Mouse (Mus musculus) left cerebral cortex, adult 8-10 months (tissue): Measurements from ENCODE around the gene Serpina6. TPM values are rescaled to one million over a fixed set of nuclear protein-coding genes. Genes with fewer than 3 reads are reported as not detected.
A peak's percentile ranks its signal among the peaks of the same experiment; 100 is the strongest.
"Not testable (repeated sequence)": the region's sequence is repeated elsewhere in the genome, so short reads cannot be mapped to it uniquely, and the experiment has no call there.

ENCODE experiments used
- DNase-seq, 2 experiments: peaks; one replicate each; pipeline ENCODE4 v3.0.0; 2022; ENCODE audit warnings: low spot score in 2 of 2
- total RNA-seq, 4 experiments: library from RNA; stranded (reverse); gene quantifications; 2 replicates each; pipeline ENCODE4 v1.2.4; 2022

The Serpina6 gene
- not detected for total RNA-seq

- no peak for DNase-seq
Measured at GRCm38 (mm10) chr12:103656848-103657626, at the start of gene Serpina6. TSS of gene Serpina6 (minus strand) at chr12:103657212.

- no peak for DNase-seq
Measured at GRCm38 (mm10) chr12:103706113-103706512, 49.1 kb upstream of the Serpina6 start.

- no peak for DNase-seq
Measured at GRCm38 (mm10) chr12:103705547-103705946, 48.5 kb upstream of the Serpina6 start.

DNA sequence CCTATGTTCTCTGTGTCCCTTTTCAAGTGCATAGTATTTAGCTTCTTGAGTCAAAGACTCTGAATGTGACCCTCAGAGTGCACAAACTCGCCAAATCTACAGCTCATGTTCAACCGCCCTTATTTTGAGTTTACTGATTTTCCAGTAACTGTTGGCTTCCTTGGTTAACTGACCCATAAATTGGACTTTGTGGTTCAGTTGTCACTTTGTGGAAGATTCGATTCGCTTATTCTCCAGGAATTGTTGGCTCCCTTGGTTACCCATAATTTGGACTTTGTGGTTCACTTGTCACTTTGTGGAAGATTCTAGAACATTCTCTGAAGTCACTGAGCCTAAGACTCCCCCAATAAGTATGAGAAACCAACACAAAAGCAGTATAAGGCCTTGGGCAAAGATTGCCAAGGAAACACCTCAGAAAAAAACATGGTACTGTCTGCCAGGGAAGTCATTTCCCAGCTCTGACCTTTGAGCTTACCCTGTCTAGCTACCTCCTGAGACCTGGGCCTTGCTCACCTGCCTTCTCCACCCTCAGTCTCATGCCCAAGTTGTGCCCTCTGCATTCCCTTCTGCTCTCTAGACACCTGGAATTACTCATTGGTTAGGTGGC, 43.2 kb upstream of the Serpina6 start:
- DNase-seq, result no peak

GRCm38 (mm10) chr12:103695429-103695828, 38.4 kb upstream of the Serpina6 start, which contains the start of gene Serpina1f:
TSS of gene Serpina1f (minus strand) at chr12:103695529.
- no peak for DNase-seq

DNA sequence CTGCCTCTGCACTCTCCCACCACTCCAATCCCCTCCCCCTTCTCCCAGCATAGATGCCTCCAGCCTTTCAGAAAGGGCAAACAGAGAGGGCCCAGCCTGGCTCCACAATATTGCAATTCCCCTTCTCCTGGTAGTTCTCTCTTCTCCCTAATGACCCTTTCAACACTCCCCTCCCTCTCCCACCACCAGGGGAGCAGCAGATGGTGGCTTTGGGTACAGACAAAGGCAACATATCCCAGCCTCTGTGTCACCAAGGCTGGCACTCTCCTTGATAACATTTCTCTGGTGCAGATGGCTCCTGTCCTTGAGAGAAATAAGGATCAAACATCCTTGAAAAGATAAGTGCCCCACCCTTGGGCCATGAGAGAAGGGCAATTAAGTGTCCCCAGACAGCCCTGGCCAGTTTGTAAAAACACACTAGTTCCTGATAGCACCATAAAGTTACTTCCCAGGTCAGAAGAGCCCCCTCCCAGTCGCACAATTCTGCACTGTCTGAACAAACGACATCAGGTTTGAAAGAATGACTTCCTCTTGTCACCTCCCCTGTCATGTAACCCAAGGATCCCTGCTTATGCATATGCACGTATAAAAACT, 31.3 kb upstream of the Serpina6 start:
- DNase-seq, result no peak

GRCm38 (mm10) chr12:103687021-103687420, 30.0 kb upstream of the Serpina6 start:
- DNase-seq, result no peak

DNA sequence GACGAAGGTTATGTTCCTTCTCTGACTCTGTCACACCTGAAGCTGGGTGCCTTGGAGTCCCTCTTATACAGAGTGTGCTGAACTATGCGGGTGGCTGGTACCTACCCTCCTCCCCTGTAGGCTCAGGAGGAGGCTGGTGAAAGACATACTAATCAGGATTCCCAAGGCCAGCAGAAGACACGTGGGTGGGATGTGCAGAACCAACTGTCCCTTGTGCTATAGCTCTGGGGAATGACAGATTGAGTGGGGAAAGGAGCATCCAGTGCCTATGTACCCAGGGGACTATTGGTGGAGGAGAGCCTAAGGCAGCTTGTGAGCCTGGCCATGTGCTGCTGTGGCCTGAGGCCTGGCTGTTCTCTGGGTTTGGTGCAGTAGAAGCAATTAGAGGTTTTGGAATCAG, 29.0 kb upstream of the Serpina6 start:
- peak in 1 of 2 experiments; percentile 58 for DNase-seq

GRCm38 (mm10) chr12:103685386-103685785, 28.4 kb upstream of the Serpina6 start:
- no peak for DNase-seq

DNA sequence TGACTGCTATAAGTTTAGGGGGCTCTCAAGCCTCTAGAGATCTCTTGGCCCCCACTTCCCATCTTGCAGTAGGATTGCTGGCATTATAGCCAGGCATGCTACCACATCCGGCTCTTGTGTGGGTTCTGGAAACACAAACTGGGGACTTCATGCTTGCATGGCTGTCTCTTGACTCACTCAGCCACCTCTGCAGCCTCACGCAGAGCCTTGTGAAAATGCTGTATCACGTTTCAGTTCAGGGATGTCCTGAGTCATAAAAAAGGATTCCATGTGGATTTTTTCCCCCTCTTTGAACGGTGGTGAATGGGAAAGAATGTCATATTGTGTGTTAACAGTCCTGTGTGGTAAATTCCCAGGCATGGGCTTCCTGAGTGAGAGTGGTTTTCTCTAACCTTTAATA, 26.8 kb upstream of the Serpina6 start:
- DNase-seq, result no peak

- DNase-seq, result no peak
Measured at GRCm38 (mm10) chr12:103681739-103682138, 24.7 kb upstream of the Serpina6 start.

GRCm38 (mm10) chr12:103681169-103681568, 24.2 kb upstream of the Serpina6 start:
- DNase-seq, result no peak

GRCm38 (mm10) chr12:103679853-103680252, 22.8 kb upstream of the Serpina6 start:
- not testable (repeated sequence) for DNase-seq

- DNase-seq, result no peak
Measured at GRCm38 (mm10) chr12:103676039-103676438, 19.0 kb upstream of the Serpina6 start, which contains the start of gene Serpina16. TSS of gene Serpina16 (minus strand) at chr12:103676139.

DNA sequence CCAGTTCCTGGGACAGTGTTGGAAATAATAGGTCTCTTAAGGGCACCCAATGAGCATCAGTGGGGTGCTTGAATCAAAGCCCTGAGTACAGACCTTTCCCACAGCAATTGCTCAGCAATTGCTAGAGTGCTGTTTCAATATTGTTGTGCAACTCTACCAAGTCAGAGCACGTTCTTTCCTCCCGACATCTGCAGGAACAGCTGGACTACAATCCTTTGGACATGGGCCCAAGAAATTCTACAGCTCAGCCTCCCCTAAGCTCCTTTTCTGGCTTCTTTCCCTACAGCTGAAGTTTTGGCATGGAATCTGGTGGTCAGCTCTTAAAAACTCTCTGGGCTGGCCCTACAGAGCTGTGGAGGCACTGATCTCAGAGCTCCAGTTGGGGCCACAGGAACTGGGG, 16.2 kb upstream of the Serpina6 start:
- DNase-seq, result no peak

DNA sequence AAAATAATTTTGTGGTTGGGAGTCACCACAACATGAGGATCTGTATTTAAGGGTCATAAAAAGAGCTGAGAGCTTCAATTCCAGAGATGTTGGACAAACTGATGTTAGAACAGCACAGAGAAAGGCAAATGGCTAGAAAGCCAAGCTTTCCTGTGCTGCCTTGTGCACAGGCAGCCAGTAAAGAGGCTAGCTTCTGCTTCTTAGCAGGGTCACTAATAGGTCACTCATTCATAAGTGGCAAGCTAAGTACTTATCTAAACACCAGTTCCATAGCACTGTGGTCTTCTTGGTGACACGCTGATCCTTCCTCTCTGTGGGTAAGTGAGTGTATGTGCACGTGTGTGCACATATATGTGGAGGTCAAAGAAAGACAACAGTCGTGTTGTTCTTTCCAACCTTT, 14.5 kb upstream of the Serpina6 start:
- no peak for DNase-seq

DNA sequence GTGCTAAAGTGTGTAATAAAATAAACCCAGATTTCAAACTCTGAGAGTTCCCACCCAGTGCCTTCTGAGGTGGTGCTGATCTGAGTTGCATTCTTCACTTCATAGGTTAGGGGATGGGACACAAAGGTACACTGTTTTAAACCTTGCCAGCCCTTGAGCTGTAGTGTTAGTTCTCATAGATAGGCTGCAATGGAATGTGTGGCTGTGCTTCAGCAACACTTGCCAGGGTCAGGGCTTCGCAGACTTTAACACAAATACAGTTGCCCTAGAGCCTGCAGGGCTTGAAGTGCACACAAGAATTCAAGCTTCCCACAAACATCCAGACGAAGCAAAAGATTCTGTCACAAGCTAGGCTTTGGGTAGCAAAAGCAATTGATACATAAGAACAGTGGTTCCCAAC, 14.0 kb upstream of the Serpina6 start:
- no peak for DNase-seq

- DNase-seq, result peak in 1 of 2 experiments; percentile 18
Measured at GRCm38 (mm10) chr12:103670344-103670743, 13.3 kb upstream of the Serpina6 start.

DNA sequence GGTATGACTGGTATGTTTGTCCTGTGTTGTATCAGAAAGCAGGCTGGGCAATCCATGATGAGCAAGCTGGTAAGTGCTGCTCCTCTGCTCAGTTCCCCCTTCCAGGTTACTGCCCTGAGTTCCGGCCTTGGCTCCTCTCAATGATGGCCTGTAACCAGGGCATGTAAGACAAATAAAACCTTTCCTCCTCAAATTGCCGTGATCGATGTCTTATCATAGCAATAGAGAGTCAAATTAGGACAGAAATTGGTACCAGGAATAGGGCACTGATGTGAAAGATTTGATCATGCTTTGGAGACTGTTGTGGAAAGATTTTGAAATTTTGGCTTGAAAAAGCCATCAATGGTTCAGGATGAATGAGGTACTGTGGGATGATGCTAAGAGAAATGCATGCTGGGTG, 8.3 kb upstream of the Serpina6 start:
- no peak for DNase-seq

DNA sequence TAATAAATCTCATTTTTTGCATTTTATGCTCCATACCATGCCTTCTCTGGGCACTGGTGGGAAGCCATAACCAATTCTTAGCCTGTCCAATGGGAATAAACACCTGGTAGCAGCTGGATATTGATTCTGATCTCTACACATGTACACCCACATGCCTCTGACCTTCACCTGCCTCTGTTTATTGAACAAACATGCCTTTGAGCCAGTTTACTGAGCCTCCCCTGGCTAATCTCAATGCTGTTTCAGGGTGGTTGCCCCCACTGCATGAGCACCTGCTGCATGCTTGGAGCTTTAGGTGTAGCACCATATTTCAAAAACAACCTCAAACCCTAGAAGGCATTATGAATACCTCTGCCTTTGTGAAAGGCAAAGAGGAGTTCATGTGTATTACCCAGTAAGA, 5.0 kb upstream of the Serpina6 start:
- DNase-seq, result not testable (repeated sequence)

DNA sequence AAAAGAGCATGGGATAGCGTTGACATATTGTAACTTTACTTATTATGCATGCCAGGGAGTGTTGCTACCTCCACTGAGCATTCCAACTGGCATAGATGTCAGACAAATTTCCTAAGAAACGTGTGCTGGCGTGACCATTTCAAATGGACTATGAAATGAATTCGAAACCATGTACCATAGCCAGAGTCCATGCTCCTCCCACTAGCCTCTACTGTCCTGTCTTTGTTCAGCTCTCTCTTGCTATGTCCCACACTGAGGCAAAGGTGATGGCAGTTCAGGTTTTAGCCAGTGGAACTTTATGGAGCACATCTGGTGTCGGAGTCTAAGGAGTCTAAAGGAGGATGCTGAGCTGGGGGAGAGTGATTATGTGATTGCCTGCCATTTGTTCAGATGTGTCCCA, 3.1 kb upstream of the Serpina6 start:
- no peak for DNase-seq

- no peak for DNase-seq
Measured at GRCm38 (mm10) chr12:103659171-103659570, 2.2 kb upstream of the Serpina6 start.
